In the genomic region with DNA sequence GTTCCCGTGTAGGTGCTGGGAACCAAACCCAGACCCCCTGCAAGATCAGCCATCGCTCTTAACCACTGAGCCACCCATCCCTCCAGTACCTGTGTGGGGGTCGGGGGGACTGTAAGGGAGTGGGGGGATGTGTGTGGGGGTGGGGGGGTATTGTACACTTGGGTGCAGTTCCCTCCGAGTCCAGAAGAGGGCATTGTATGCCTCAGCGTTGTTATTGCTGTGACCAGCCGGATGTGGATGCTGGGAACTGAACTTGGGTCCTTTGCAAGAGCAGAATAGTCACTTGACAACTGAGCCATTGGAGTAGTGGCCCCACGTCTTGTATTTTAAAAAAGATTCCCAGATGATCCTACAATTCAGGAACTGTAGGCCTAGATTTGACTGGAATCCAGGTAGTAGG, we compare ENCODE assay signal across 29 mouse cellular contexts.
DNase-seq lines count a peak whose midpoint lies in the region; TF ChIP-seq lines count a peak whose summit lies in the region.
"Had no signal": no experiment of that assay in that cellular context is flagged by ENCODE, and none has a peak within 500 bp of the region (broad histone marks: within the 10 kb centered on the region; RNA-seq: fewer than 3 reads in every experiment).

No protein-coding gene starts in this region.

- H3K4me1 ChIP-seq in lung, adult 2 months (ENCODE audit: control insufficient read depth, insufficient read depth, low read length): peaks cover 6% of the 10 kb centered on the region

- intact Hi-C loops in gastrocnemius, adult 2 months (cut with DNase I): no loop called here

- no peak for DNase-seq in gastrocnemius, adult 2 months
- no peak for DNase-seq in gastrocnemius, postnatal 4 days (ENCODE audit: low spot score in 2 of 2)
- no peak for DNase-seq in lung, adult 2 months
- no peak for DNase-seq in lung, postnatal 10 days
- peak; percentile 58 for DNase-seq in ES-CJ7 (ENCODE audit: low read depth, low spot score)
- DNase-seq in brain, embryonic 14.5 days (ENCODE audit: low read depth): no peak
- no peak for DNase-seq in cerebellum, postnatal 14 days
- DNase-seq: adrenal gland, postnatal 10 days; cerebellum, adult 11-12 months; cerebellum, adult 9-11 months; gastrocnemius, postnatal 36 days; heart, postnatal 14 days; kidney, adult 11 months; kidney, postnatal 25 days; right cerebral cortex, adult 18-20 months; spleen, adult 18-20 months had no signal

- H3K4me3 ChIP-seq in gastrocnemius, adult 2 months: no peak overlapping the region
- no peak overlapping the region for H3K4me3 ChIP-seq in lung, adult 2 months (replicated peaks; ENCODE audit: extremely low read depth, low read depth, low read length)
- H3K4me3 ChIP-seq: embryonic facial prominence, embryonic 13.5 days; forebrain, embryonic 10.5 days; forebrain, embryonic 15.5 days; heart, embryonic 13.5 days; hindbrain, embryonic 10.5 days; hindbrain, embryonic 15.5 days; kidney, embryonic 15.5 days; limb, embryonic 10.5 days; limb, embryonic 15.5 days; midbrain, embryonic 10.5 days; myocyte; neural tube, embryonic 12.5 days had no signal

- WGBS in lung, adult 2 months: 88% methylated on average over 7 of the region's 7 CpGs

- TF ChIP-seq CTCF in gastrocnemius, adult 2 months (IDR thresholded peaks at IDR 0.05): peak; percentile 4; the same call in 1 of the 2 replicates
- TF ChIP-seq CTCF in lung, adult 2 months (IDR thresholded peaks at IDR 0.05; ENCODE audit: insufficient read depth, low read length): 0 out of 2 replicates have a peak, but pooled peaks have one; percentile 0
- TF ChIP-seq CTCF in brain, embryonic 14.5 days (IDR thresholded peaks at IDR 0.05; ENCODE audit: borderline replicate concordance, extremely low read depth, insufficient read depth, insufficient read length): peak; percentile 13; the same call in 1 of the 2 replicates

- H3K27ac ChIP-seq in gastrocnemius, adult 2 months: no peak overlapping the region
- H3K27ac ChIP-seq: embryonic facial prominence, embryonic 13.5 days; forebrain, embryonic 10.5 days; forebrain, embryonic 15.5 days; heart, embryonic 13.5 days; hindbrain, embryonic 10.5 days; hindbrain, embryonic 15.5 days; kidney, embryonic 15.5 days; limb, embryonic 10.5 days; limb, embryonic 15.5 days; midbrain, embryonic 10.5 days; neural tube, embryonic 12.5 days; stomach, postnatal 0 days had no signal

- TF ChIP-seq POLR2A in lung, adult 2 months (IDR thresholded peaks at IDR 0.05; ENCODE audit: borderline replicate concordance, extremely low read depth, low read depth, low read length): no peak
- TF ChIP-seq POLR2A in brain, embryonic 14.5 days (IDR thresholded peaks at IDR 0.05; ENCODE audit: borderline replicate concordance, extremely low read depth, insufficient read depth, insufficient read length, poor library complexity, severe bottlenecking): no peak
